Mouse (Mus musculus) limb, embryonic 11.5 days (tissue): ENCODE results near the gene Etaa1. TPM values are rescaled to one million over a fixed set of nuclear protein-coding genes. Genes with fewer than 3 reads are reported as not detected.
A peak's percentile ranks its signal among the peaks of the same experiment; 100 is the strongest.

ENCODE experiments used
- ATAC-seq: fragments of 200-750 bp; cut with Nextera tagmentation; 2 replicates; pipeline ENCODE4 v1.8.0; 2017; ENCODE audit warnings: low read depth; ENCODE audit not compliant: insufficient number of reproducible peaks, low FRiP score, low TSS enrichment
- DNase-seq: peaks from one replicate; pipeline ENCODE4 v3.0.0-alpha.2; 2015; ENCODE audit warnings: low spot score
- H3K27ac ChIP-seq: fragments of 300-500 bp; sonication (generic); replicated peaks from 2 replicates; pipeline ENCODE4 v1.5.1; 2014; ENCODE audit warnings: low read depth, mild to moderate bottlenecking, low read length
- H3K27me3 ChIP-seq: fragments of 300-500 bp; sonication (generic); 2 replicates; pipeline ENCODE4 v1.6.1; 2014; ENCODE audit warnings: mild to moderate bottlenecking, low read length, mixed read lengths; ENCODE audit not compliant: control insufficient read depth, insufficient read depth
- H3K36me3 ChIP-seq: fragments of 300-500 bp; sonication (generic); 2 replicates; pipeline ENCODE4 v1.6.1; 2014; ENCODE audit warnings: mild to moderate bottlenecking, low read length, moderate library complexity, mixed read lengths; ENCODE audit not compliant: control insufficient read depth, insufficient read depth
- H3K4me1 ChIP-seq: fragments of 300-500 bp; sonication (generic); 2 replicates; pipeline ENCODE4 v1.6.1; 2014; ENCODE audit warnings: low read length, mixed read lengths; ENCODE audit not compliant: control insufficient read depth, insufficient read depth
- H3K4me2 ChIP-seq: fragments of 300-500 bp; sonication (generic); 2 replicates; pipeline ENCODE4 v1.6.1; 2014; ENCODE audit warnings: low read depth, mild to moderate bottlenecking, moderate library complexity; ENCODE audit not compliant: severe bottlenecking
- H3K4me3 ChIP-seq: fragments of 300-500 bp; sonication (generic); 2 replicates; pipeline ENCODE4 v1.5.1; 2014; ENCODE audit warnings: low read depth, low read length
- H3K9ac ChIP-seq: fragments of 300-500 bp; sonication (generic); 2 replicates; pipeline ENCODE4 v1.6.1; 2014; ENCODE audit warnings: mild to moderate bottlenecking, low read length
- H3K9me3 ChIP-seq: fragments of 300-500 bp; sonication (generic); 2 replicates; pipeline ENCODE4 v1.6.1; 2016; ENCODE audit warnings: low read length; ENCODE audit not compliant: control insufficient read depth
- WGBS: fragments of 180-500 bp; shearing (Covaris S2); extraction: QIAGEN DNeasy Blood & Tissue Kit; methylation state at CpG from one replicate; pipeline ENCODE4 v1.1.7; 2014; 5-methylcytosine and 5-hydroxymethylcytosine counted together
- polyA plus RNA-seq: library from polyadenylated mRNA; unstranded; fragments of >200 nt; fragmentation: Nextera tagmentation; extraction: Ambion mirVana; gene quantifications from 2 replicates; pipeline ENCODE4 v1.2.1, GENCODE M21; 2014

Gene Etaa1
- polyA plus RNA-seq, result 21.2 and 23.6 TPM in 2 replicates

- no peaks in the 10 kb centered on the region for H3K27me3 ChIP-seq
- H3K36me3 ChIP-seq, result peaks cover 2% of the 10 kb centered on the region; the same call in 1 of the 2 replicates
- H3K27ac ChIP-seq, result peak within 1 kb of the TSS; percentile 95
- under 1% methylated on average over 69 of the region's 69 CpGs for WGBS
- H3K4me3 ChIP-seq, result peak within 1 kb of the TSS; percentile 92
- H3K4me2 ChIP-seq, result peak within 1 kb of the TSS; percentile 45
- H3K9me3 ChIP-seq, result no peaks in the 10 kb centered on the region
- H3K4me1 ChIP-seq, result no peaks in the 10 kb centered on the region
- DNase-seq (peak; percentile 94), ATAC-seq (peak; percentile 99)
- peak within 1 kb of the TSS; percentile 99 for H3K9ac ChIP-seq
Measured at GRCm38 (mm10) chr11:17953231-17954134, at the start of gene Etaa1. Gene Etaa1, minus strand, starts transcription at chr11:17953875.

GRCm38 (mm10) chr11:17994151-17994550 is 40.5 kb upstream of the Etaa1 start:
- Histone ChIP-seq H3K27me3 (no peaks in the 10 kb centered on the region), H3K4me1 (no peaks in the 10 kb centered on the region), H3K4me3 (no peak overlapping the region), H3K9me3 (no peaks in the 10 kb centered on the region), H3K4me2 (no peak overlapping the region), H3K9ac (no peak overlapping the region), H3K27ac (no peak overlapping the region), H3K36me3 (no peaks in the 10 kb centered on the region)
- ATAC-seq (no peak), DNase-seq (no peak)
- WGBS, result 76% methylated on average over 3 of the region's 3 CpGs

GRCm38 (mm10) chr11:17992311-17992710 is 38.6 kb upstream of the Etaa1 start:
- H3K27ac ChIP-seq, result no peak overlapping the region
- no peak overlapping the region for H3K4me2 ChIP-seq
- H3K4me1 ChIP-seq, result no peaks in the 10 kb centered on the region
- DNase-seq (no peak), ATAC-seq (no peak)
- H3K4me3 ChIP-seq, result no peak overlapping the region
- no peak overlapping the region for H3K9ac ChIP-seq
- no peaks in the 10 kb centered on the region for H3K9me3 ChIP-seq
- no peaks in the 10 kb centered on the region for H3K36me3 ChIP-seq
- WGBS, result 82% methylated on average over 9 of the region's 9 CpGs
- H3K27me3 ChIP-seq, result no peaks in the 10 kb centered on the region

- Histone ChIP-seq H3K4me2 (no peak overlapping the region), H3K4me1 (no peaks in the 10 kb centered on the region), H3K27ac (no peak overlapping the region), H3K36me3 (no peaks in the 10 kb centered on the region), H3K9ac (no peak overlapping the region), H3K9me3 (no peaks in the 10 kb centered on the region), H3K27me3 (no peaks in the 10 kb centered on the region), H3K4me3 (no peak overlapping the region)
- 83% methylated on average over 2 of the region's 2 CpGs for whole genome bisulfite sequencing
- ATAC-seq (no peak), DNase-seq (no peak)
Measured at GRCm38 (mm10) chr11:17983331-17983730, 29.7 kb upstream of the Etaa1 start.

- ATAC-seq (no peak), DNase-seq (no peak)
- Histone ChIP-seq H3K9ac (no peak overlapping the region), H3K36me3 (no peaks in the 10 kb centered on the region), H3K9me3 (no peaks in the 10 kb centered on the region), H3K27ac (no peak overlapping the region), H3K4me2 (no peak overlapping the region), H3K4me1 (no peaks in the 10 kb centered on the region), H3K4me3 (no peak overlapping the region), H3K27me3 (no peaks in the 10 kb centered on the region)
- 68% methylated on average over 4 of the region's 4 CpGs for WGBS
Measured at GRCm38 (mm10) chr11:17981246-17981645, 27.6 kb upstream of the Etaa1 start.

- H3K4me3 ChIP-seq, result no peak overlapping the region
- no peak for ATAC-seq
- H3K9me3 ChIP-seq, result no peaks in the 10 kb centered on the region
- 86% methylated on average over 3 of the region's 3 CpGs for WGBS
- H3K4me1 ChIP-seq, result no peaks in the 10 kb centered on the region
- H3K27ac ChIP-seq, result no peak overlapping the region
- H3K4me2 ChIP-seq, result no peak overlapping the region
- H3K36me3 ChIP-seq, result no peaks in the 10 kb centered on the region
- no peaks in the 10 kb centered on the region for H3K27me3 ChIP-seq
- no peak for DNase-seq
- no peak overlapping the region for H3K9ac ChIP-seq
Measured at GRCm38 (mm10) chr11:17975581-17975980, 21.9 kb upstream of the Etaa1 start.

- DNase-seq, result no peak
- peak overlapping the region; percentile 45 for H3K4me2 ChIP-seq
- H3K4me1 ChIP-seq, result no peaks in the 10 kb centered on the region
- 5% methylated on average over 3 of the region's 3 CpGs for WGBS
- peak overlapping the region; percentile 99 for H3K9ac ChIP-seq
- no peak for ATAC-seq
- H3K4me3 ChIP-seq, result peak overlapping the region; percentile 92
- no peaks in the 10 kb centered on the region for H3K9me3 ChIP-seq
- no peak overlapping the region for H3K27ac ChIP-seq
- H3K36me3 ChIP-seq, result peaks cover 2% of the 10 kb centered on the region; the same call in 1 of the 2 replicates
- H3K27me3 ChIP-seq, result no peaks in the 10 kb centered on the region
Measured at GRCm38 (mm10) chr11:17952791-17953190, 884 bp downstream of the Etaa1 start.

GRCm38 (mm10) chr11:17951336-17951735 is 2.3 kb downstream of the Etaa1 start:
- H3K4me2 ChIP-seq, result no peak overlapping the region
- no peak overlapping the region for H3K4me3 ChIP-seq
- no peaks in the 10 kb centered on the region for H3K27me3 ChIP-seq
- no peaks in the 10 kb centered on the region for H3K4me1 ChIP-seq
- no peak overlapping the region for H3K9ac ChIP-seq
- no peak for DNase-seq
- no peaks in the 10 kb centered on the region for H3K9me3 ChIP-seq
- H3K36me3 ChIP-seq, result peaks cover 4% of the 10 kb centered on the region
- H3K27ac ChIP-seq, result no peak overlapping the region
- no peak for ATAC-seq
- WGBS, result 96% methylated on average over 3 of the region's 3 CpGs
